Mouse (Mus musculus) CH12F3 (cell line): Measurements from ENCODE around the gene Ankfn1.

Experiments
- in situ Hi-C: fragments of 300-500 bp; cut with MboI; formaldehyde crosslinking; loops from 2 replicates; pipeline ENCODE4 v1.14.3; 2020; ENCODE audit warnings: low sequenced_read_pairs

The Ankfn1 gene

DNA sequence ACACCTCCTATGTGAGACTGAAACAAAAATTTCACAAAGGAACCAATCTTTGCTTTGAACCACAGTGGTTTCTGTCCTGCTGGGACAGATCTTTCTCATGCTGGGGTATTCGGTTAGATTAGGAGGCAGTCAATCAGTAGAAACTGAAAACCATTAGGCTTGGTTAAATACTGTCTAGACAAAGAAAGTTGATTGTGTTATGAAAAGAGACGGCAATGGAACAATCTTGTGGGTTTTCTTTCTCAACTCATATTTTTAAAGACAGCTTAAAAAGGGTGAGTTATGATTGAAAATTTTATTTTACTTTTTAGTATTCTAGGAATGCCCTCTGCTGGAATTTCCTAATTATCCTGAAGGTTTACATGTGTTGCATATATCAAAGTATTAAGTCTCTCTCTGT, 191.1 kb downstream of the Ankfn1 start:
- in situ Hi-C loops = no loop called here

- in situ Hi-C loops = no loop called here
These were observed 197.6 kb downstream of the Ankfn1 start for GRCm38 (mm10) chr11:89579826-89580225.

- in situ Hi-C loops = no loop called here
These were observed 198.3 kb downstream of the Ankfn1 start for GRCm38 (mm10) chr11:89579111-89579510.

DNA sequence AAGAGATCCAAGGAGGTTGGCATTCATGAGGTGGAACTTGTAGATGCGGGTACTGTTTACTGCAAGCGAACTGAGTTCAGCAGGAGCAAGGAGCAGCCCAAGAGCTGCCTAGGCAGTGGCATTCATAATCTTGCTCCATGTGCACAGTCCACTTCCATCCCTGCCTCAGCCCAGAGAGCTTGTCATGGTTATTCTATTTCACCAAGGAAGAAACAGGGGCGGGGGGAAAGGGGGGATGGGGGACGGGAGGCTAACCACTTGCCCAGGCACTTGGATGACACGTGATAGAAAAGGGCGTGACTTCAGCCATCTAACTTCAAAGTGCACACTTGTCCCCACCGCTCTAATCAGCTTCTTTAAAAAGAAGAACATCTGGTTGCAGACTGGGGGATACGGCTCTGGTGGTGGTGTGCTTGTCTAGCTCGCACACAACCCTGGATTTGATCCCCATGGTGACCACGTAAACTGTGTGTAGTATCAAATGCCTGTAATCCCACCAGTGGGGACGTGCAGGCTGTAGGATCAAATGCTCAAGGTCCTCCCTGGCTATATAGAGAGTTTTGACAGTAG, 203.1 kb downstream of the Ankfn1 start:
- in situ Hi-C loops = no loop called here

GRCm38 (mm10) chr11:89569391-89570145, 207.9 kb downstream of the Ankfn1 start:
- in situ Hi-C loops = no loop called here

DNA sequence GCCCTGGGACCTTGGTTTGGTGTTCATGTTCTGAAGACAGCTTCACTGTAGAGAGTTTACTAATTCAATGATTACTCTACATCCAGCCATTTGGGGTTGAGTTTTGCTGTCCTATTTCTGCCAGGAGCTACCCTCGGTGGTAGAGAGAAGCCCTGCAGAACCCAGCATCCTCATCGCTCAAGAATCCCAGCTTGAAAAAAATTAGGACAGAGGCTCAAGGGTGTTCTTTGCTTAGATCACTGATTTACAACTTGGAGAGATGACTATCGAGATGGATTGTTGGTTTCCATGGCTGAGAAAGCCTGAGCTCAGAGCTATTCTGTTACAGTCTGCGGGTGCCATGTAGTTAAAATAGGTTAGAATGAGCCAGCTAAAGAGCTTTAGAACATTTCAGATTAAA, 209.2 kb downstream of the Ankfn1 start:
- in situ Hi-C loops = no loop called here

- in situ Hi-C loops = no loop called here
These were observed 226.0 kb downstream of the Ankfn1 start for GRCm38 (mm10) chr11:89551441-89551840.

GRCm38 (mm10) chr11:89550921-89551320, 226.5 kb downstream of the Ankfn1 start:
- in situ Hi-C loops = no loop called here

DNA sequence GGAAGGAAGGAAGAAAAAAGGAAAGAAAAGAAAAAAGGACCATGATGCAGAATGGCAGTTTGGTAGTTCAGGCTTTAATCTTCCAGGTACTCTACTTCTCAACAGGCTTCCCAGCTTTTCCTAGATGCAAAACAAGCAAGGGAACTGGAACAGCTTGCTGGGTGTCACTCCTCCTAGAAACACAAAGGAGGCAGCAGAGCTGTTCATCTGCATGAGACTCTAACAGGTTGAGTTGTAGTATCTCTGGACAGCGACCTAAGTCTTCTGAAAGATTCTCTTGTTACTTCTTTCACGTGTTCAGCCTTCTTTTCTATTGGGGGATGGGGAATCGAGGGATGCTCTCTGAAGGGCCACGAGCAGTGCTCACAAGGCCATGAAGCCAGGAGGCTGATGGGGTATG, 228.7 kb downstream of the Ankfn1 start:
- in situ Hi-C loops = loop anchor here (10.0 kb wide), 1 partner anchor 176 kb away; no protein-coding TSS in a partner anchor

GRCm38 (mm10) chr11:89546164-89546563, 231.3 kb downstream of the Ankfn1 start:
- in situ Hi-C loops = loop anchor here (10.0 kb wide), 1 partner anchor 179 kb away; no protein-coding TSS in a partner anchor

- in situ Hi-C loops = loop anchor here (10.0 kb wide), 1 partner anchor 180 kb away; no protein-coding TSS in a partner anchor
These were observed 232.3 kb downstream of the Ankfn1 start for GRCm38 (mm10) chr11:89544856-89545817.

DNA sequence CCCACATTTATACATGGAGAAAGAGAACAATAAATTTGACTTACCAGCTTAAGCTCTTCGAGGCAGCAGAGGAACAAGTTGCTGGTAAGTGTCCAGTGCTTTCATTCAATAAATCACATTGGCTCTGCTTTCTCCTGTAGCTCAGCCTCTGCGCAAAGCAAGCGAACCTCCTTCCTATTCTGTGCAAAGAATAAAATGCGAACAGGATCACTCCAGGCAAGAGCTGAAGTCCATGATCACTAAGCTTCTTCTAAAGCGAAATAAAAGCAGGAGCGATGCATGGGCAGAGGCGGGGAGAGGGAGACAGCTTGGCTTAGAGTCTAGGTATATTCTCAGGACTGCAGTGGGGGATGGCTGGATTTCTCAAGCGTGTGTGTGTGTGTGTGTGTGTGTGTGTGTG, 239.1 kb downstream of the Ankfn1 start:
- in situ Hi-C loops = no loop called here

DNA sequence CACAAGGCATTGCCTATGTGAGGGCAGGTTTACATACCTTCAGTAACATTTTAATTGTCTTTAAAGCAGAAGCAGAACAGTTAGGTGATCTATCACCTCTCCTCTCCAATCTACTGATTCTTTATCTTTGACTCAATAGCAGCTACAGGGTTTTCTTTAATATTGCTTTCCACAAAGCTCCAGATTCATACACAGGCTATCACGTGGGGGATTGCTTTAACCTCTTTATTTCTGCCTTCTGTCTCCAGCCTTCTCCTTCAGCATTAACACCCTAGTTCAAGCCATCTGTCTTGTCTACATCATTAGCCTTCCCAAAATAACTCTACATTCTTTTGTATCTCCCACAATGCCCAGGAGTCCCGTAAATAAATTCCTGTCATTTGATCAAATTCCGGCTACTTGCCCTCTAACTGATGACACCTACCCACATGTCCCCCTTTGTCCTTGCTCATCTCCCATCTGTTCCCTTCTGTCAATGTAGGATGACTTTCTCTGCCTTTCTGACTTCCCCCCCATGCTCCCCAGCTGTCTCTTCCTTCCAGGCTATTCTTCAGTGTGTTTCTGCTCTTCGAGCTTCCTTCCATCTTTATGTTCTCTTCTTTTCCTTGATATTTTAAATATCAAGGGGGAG, 249.5 kb downstream of the Ankfn1 start:
- in situ Hi-C loops = no loop called here

DNA sequence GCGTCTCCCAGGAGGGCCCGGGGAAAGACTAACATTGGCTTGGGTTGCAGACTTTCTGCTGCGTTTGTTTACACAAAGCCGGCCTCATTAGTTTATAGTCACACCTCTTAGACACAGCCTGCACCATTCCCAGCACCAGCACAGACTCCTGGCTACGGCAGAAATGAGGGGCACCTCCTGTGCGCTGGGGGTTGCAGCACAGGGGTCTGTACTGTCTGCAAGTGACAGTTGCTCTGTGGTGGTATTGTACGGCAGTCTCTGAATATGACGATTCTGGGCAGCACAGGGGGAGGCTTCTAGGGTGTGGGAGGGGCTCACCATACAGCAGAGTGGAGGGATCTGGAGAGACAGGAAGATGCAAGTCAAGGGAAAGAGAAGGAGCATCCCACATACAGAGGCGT, 262.0 kb downstream of the Ankfn1 start:
- in situ Hi-C loops = no loop called here

DNA sequence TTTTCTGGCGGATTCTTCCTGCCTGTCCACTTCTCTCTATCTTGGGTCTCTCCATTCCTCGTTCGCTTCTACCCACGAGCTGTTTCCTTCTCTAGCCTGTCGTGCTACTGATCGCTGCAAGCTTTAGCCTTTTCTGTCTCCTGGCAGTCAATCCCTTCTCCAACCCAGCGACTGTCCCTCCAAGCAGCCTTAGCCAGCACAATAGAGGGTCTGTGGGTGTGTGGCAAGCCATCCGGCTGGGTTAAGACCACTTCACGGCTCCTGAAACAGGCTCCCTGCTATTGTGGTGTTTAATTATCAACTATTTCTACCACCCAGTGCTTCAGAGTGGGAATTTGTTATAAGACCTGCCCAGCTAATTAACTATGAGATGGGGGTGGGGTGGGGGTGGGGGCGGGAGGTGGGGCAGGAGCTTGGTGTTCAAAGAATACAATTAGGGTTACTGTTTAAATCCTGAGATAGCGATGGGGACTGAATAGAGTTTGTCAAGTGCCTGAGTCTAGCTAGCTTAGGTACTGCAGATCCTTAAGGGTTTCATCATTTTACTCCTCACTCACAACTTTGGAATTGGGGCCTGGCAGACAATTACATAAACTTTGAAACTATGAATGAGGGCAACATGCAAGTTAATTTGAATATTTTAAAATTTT, 268.7 kb downstream of the Ankfn1 start:
- in situ Hi-C loops = no loop called here

- in situ Hi-C loops = no loop called here
These were observed 270.7 kb downstream of the Ankfn1 start for GRCm38 (mm10) chr11:89506595-89507245.

DNA sequence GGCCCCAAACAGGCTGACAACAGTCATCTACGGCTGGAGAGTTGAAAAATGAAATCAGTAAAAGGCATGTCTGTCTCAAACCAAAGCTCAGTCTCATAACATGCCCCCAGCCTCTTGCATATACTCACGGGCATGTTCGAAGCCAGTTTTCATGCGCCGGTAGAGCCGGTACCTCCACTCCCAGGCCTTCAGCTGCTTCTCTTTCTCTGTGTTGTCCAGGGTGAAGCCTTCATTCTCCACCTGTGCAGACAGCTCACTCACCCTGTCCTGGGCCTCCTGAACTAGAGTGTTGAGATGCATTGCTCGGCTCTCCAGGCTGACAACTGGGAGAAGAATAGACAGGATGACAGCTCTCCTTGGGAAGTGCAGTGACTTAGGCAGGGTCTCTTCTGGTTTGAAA, 272.4 kb downstream of the Ankfn1 start:
- in situ Hi-C loops = no loop called here

DNA sequence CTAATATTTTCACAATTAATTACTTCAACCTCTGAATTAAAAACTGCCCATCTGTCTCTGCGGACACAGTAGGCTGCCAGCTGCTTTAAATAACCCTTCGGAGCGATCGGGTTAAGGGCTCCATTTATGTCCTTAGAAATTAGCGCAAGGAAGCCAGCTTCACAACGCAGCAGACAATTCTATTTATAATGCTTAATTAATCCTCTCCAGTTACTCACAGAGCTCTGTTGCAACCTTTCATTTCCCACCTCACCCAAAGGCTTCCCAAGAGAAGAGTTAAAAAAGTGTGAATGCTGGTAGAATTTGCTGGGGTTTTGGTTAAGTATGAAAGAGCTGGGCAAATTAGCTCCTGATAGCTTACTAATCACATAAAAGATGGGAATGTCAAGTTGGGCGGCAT, 275.7 kb downstream of the Ankfn1 start:
- in situ Hi-C loops = no loop called here

GRCm38 (mm10) chr11:89500961-89501360, 276.5 kb downstream of the Ankfn1 start:
- in situ Hi-C loops = no loop called here

- in situ Hi-C loops = no loop called here
These were observed 296.4 kb downstream of the Ankfn1 start for GRCm38 (mm10) chr11:89481084-89481483.
